Mouse (Mus musculus): Measurements from ENCODE around the gene Dnajc22.

DNA sequence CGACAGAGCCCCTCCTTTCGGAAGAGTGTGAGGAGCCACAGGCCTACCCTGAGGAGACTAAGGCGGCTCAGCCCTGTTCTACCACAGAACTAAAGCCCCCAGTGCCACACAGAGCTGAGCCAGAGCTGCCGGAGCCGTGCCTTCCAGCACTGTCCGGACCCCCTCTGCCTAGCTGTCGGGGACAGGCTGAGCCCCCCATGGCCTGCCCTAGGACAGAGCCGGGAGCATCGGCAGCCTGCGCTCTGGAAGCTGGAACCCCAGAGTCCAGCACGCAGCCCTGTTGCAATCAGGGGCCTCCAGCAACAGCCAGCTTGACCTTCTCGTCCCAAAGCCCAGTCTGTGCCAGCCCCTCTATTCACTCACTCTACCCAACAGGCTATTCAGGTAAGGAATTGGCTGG lies 10.6 kb upstream of the Dnajc22 start:
- TF ChIP-seq EP300 (IDR thresholded peaks at IDR 0.05) (no peak), CTCF (IDR thresholded peaks at IDR 0.05) (no peak)
